Mouse (Mus musculus) spleen, postnatal 4 days (tissue): ENCODE measurements around the gene Ptprc.

ENCODE experiments used
- DNase-seq, 2 experiments: peaks; one replicate each; pipeline ENCODE4 v3.0.0; 2022; ENCODE audit warnings: low spot score in 2 of 2

Gene Ptprc

DNA sequence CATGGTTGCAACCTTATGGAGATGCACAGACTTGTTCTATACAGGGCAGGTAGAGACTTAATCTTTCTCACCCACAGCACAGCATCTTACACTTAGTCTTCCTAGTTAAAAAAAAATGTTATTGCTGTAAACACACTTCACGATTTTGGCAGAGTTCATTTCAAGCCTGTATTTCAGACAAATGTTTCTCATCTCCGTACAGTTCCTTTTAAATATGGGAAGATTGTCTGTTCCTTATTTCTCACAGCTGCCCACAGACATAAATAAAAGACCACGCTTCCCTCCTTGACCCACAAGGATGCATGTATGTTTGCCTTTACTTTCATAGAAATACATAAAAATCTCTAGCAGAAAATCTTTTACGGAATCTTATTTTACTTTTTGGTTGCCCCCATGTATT, 22.4 kb downstream of the Ptprc start:
- no peak for DNase-seq

DNA sequence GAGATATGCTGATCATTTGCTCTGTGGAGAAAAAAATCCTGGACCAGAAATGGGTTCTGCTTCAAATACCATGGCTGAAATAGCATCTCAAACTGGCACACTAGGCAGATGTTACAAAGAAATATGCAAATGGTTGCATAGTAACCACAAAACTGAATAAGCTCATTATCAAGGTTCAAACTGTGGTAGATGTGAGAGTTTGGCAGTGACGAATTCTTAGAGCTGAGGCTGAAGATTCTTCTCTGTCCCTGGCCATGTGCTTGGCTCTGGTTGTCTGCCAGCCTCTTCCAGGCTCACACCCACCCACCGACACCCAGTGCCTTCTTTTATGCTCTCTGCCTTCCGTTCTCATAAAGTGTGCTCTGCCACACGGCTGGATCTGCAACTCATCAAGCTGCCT, 26.7 kb downstream of the Ptprc start:
- no peak for DNase-seq

DNA sequence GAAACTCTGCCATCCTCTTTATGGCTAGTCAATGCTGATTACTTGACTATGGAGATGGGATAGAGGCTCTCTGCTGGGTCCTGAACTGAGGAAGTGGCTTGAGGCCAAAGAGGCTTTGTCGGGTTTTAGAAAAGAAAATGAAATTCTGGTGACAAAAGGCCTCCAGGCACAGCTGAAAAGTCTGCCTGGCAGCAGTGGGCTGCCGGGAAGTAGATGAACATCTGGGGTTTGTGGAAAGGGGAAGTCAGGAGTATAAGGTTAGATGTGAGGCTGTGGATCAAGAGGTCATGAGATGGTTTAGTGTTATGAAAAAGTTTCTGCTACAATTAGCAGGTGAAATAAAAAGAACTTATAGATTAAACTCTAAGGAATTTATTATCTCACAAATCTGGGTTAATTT, 29.9 kb downstream of the Ptprc start:
- DNase-seq, result no peak

DNA sequence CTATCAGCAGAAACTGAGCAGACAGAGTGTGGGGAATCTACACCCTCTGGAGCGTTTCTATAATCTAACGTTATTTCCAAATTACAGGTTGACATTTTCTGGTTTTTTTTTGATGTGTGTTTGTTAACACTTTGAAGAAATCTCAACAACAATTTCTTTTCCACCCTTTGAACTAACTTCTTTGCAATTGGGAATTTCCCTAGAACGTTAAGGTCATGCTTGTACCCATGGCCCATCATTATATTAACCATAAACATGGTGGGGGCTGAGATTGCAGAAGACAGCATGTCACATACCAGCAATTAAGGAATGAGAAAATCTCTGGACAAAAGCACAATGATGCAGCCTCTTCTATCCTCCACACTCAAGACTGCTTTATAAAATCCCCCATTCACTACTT, 30.4 kb downstream of the Ptprc start:
- DNase-seq, result no peak

DNA sequence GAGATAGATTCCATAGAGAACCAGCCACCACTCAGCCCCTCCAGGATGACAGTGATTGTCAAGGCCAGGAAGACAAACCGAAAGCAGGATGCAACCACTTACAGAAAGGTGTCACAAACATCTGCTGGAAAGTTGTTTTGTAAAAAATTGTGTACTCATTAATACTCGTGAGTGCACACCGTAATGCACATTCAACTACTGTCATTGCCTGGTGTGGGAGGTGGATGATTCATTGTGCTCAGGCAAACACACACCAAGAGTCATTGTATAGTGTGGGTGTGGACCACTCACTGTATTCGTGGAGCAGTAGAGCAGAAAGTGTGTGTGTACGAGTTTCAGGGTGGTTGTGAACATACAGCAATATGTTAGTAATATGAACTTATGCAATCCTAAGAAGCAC, 31.1 kb downstream of the Ptprc start:
- DNase-seq, result no peak

DNA sequence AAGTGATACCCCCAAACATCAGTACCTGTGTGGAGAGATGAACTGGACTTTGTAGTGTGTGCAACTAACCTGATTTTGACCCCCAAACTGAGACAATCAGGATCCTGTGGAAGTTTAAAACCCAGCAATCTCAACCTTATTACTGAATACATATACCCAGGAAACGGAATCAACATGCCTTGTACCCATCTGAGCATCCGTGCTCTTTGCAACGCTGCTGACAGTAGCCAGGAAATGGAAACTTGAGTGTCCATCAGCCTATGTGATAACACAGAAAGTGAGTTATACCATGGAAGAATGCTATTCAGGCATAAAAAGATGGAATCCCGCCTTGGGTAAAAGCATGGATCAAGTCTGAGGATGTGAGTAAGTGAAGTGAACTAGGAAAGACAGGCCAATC, 34.7 kb downstream of the Ptprc start:
- DNase-seq, result no peak

DNA sequence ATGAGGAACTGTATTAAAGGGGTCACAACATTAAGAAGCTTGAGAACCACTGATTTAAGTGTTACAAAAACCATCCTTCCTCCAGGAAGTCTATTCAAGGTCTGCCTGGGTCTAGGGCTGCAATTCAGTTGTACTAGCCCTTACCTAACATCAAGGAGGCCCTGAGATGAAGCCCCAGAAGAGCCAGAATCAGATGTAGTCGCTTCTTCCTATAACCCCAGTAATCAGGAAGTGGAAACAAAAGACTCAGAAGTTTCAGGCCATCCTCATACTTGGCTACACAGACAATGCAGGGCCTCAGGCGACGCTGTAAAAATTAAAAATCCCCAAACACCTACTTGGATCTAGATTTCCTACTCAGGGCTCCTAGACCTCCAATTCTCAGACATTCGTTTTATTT, 37.8 kb downstream of the Ptprc start:
- DNase-seq, result no peak

DNA sequence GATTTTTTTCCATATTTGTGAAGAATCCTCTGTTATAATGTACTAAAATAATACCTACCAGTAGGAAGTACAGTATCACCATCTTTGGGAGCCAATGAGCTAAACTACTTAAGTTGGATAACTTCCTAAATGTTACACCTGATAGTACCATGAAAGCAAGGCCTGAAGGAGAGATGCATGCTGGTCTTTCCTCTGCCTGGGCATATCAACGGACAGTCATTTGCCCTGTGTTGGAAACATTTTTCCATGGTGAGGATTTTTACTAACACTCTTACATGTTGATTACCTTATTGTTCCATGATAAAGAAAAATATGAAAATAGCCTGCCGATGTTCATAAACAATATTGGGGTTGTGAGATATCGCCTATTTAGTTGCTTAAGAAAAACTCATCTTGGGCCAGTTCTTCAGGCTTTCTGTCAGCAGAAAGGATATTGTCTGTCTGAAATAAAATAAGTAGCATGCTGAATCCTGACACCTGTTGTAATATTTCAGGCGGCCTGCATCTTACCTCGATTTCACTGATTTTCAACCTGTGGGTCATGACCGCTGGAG, 38.4 kb downstream of the Ptprc start:
- no peak for DNase-seq

DNA sequence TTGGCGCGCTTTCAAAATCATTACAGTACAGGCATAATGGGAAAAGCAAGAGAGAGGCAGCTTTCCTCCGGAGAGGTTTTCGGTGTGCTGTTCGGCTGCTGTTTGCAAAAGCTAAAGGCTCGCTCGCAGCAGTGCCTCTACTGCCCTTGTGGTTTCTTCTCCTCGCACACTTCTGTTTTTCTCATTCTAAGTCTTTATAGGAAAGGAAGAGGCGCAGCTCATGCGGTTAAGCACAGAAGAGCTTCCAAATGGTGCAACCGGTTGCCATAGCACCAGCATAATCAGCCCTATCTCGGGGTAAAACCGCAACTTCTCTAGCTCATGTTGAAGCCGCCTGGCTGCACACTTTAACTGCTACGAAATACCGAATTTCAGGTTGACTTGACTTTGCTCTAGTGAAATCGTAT, 39.1 kb downstream of the Ptprc start:
- peak; percentile 68 to 75 for DNase-seq

DNA sequence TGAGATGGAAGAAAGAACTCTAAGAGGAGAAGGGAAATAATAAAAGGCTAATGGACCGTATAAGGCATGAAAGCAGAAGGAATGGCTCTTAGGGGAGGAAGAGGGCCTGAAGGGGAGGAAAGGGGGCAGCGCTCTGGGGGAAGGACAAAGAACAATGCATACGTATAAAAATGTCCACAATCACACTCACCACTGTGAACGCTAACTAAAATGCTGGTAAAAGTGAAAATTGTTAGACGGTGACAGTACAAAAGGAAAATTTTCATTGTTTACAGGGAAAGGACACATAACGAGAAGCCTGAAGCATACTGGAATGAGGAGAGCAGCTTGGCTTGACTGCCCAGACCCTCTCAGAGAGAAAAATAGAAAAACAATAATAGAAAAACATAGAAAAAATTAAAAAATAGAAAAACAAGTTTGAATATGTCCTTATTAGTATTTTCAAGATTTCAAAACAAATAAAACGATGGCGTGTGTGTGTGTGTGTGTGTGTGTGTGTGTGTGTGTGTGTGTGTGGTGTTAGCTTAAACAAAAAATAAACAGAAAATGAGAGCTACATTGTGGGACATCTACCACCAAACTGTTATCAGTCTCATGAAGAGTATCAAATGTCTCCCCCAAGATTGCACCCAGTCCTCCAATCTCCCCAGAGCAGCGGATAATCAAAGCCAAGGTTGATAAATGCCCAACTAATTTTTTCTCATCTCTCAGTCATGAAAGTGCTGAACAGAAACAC, 39.7 kb downstream of the Ptprc start:
- DNase-seq, result no peak

DNA sequence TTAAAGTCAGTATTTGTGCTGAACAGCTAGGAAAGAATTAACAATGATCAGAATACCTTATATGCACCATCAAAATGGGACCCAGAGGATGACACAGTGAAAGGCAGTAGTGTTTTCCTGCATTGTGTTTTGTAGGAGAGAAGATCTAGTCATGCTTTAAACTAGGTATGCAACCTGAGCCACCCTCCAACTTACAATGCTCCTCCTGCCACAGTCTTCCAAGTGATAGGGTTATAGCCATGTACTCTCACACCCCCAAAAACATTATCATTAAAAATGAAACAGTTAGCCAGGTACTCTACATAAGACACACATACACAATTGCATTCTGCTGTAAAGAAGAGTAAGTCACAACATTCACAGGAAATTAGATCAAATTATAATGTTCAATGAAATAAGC, 40.4 kb downstream of the Ptprc start:
- DNase-seq, result no peak

DNA sequence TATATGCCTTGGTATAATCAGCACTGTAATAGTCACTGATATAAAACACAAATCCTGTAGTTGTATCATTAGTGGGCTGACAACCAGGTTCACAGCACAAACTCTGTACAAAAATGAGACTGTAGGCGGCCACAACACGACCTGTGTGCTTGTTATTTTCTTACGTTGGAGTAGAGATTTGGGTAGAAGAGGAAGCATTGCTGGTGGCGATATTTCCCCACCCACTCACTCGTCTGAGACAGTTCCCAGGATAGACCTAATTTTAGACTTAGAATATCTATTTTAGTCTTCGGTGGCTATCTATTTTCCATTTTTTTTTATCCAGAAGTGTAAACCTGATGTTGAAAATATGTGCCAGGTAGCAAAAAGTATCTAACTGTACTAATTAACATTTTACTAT, 41.2 kb downstream of the Ptprc start:
- no peak for DNase-seq

DNA sequence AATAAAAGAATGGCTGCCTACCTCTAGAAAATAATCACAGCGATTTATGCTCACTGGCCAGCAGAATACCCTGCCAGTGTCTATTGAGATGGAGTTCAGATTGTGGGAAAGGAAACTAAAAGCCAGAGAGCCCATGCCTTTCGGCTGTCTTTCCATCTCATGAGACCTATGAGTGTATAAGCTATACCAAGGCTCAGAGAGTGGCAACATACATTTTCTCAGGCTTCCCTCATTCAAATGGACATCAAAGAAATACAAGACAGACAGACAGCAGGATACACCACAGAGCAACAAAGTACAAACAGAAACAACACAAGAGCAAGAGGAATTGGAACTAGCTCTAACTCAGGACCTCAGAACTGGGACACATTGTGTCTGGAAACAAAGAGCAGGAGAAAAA, 43.8 kb downstream of the Ptprc start:
- DNase-seq, result no peak

DNA sequence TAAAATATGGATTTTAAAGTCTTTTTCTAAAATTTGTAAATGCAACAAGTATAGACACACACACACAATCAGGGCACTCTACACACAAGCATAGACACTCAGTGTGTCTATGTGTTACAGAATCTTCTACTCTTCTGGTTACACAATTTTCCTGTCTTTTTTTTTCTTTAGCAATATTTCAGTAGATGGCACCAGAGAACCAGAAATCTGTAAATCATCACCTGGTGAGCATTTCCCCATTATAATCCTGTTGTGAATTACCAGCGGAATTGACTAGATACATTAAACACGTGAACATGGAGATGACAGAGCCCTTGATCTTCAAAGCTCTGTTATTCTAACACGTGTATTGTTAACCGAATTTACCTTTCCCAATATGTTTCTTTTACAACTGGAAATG, 45.4 kb downstream of the Ptprc start:
- DNase-seq, result no peak

DNA sequence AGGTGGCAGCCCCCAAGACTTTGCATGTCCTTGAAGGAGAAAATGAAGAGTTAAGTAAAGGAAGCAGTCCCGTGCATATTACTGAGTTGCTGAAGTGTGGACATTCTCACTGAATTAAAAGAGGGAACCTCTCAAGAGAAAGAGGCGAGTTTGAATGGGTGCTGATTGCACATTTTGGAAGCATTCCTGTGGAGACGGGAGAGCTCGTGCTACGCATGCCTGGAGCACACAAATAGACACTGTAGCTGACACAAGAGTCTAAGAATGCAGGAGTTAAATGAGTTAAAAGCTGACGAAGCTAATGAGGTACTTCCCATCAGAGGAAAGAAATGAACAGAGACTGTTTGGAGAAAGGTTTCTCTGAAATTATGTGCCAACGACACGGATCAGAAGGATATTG, 48.7 kb downstream of the Ptprc start:
- DNase-seq, result no peak

DNA sequence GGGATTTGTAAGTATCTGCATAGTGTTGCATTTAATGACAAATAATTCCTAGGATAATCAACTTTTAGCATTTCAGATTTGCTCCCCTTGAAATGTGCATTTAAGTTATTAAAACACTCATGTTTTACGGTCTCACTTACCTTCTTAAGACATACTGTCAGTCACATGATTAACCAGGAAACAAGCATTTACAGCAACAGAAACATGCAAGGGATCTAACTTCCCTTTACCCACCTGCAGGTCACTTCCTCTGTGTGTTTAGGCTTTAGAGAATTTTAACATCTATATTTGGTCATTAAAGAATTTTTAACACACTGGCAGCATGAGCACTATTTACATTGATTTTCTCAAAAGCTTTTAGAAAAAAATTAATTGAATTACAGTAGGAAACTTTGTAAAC, 50.2 kb downstream of the Ptprc start:
- no peak for DNase-seq

DNA sequence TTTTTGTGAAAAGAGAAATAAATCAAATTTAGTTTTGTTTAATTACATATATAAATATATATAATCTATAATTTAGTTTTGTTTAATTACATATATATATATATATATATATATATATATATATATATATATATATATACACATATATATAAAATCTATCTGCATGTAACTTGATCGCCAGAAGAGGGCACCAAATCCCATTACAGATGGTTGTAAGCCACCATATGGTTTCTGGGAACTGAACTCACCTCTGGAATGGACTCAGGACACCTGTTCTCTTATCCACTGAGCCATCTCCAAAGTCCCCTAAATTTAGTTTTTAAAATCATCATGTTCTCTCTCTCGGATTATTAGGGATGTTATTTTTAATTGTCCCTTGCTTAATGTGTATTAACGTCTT, 51.6 kb downstream of the Ptprc start:
- DNase-seq, result peak in 1 of 2 experiments; percentile 19

DNA sequence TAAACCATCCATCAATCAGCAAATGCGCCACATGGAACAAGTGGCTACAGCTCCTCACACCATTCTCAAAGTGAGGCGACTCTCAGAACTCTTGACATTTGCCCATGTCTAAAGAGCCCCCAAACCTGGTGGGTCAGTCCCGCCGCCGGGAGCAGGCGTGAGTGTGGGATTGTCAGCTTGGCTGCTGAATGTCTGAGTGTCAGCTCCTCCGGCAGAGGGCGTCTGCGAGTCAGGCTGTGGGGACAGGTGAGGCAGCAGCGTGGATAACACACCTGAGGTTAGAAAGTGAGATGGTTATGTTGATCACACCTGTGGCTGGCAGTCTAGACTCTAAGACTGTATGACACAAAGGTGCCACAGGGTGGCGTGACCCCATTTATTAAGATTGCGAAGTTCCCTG, 55.6 kb downstream of the Ptprc start:
- DNase-seq, result no peak

DNA sequence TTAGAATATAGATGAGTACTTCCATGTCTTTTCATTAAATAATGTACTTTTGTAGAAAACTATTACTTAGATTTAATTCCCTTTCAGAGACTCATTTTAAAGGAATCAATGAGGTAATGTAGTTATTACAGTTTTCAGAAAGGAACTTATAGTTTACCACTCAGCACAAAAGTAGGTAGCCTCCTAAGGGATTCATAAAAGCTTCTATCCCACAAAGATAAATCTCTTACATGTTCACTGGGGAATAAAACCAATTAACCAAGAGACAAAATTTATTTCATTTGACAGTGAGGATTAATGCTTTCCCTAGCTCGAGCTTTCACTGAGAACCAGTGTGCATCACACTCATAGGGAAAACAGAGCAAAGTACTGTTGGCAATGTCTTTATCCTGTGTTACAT, 82.3 kb downstream of the Ptprc start:
- no peak for DNase-seq

DNA sequence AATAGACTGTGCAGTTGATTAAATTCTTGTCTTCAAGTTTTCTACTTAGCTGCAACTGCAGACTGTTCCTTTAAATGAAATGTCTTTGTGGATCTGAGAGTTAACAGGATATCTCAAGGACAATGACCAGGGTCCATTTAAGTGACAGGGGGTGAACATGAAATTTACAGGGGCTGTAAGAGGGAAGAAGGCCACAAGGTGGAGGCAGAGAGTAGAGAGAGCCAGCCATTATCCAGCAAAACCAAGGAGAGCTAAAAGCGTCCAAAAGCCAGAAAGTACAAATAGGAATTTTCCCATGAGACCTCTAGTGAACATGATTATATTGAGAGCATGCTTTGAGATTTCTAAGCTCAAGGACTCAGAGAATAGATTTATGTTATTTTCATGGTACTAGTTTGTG, 89.7 kb downstream of the Ptprc start:
- DNase-seq, result no peak

DNA sequence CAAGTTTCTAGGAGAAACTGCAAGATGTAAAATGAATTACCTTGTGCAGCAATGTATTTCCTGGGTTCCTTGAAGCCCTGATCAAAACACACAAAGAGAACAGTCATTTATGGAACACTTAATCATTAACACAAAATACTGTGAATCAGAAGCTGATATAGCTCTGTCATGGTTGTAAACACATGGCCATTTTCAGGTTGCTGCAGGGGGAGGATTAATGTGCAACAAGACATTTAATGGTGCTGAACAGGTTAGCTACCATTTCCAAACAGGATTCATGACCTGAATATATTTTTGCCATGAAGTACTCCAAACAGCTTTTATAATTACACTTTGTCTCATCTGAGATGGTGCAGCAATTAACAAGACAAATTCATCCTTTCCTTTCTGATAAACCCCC, 91.8 kb downstream of the Ptprc start:
- no peak for DNase-seq

DNA sequence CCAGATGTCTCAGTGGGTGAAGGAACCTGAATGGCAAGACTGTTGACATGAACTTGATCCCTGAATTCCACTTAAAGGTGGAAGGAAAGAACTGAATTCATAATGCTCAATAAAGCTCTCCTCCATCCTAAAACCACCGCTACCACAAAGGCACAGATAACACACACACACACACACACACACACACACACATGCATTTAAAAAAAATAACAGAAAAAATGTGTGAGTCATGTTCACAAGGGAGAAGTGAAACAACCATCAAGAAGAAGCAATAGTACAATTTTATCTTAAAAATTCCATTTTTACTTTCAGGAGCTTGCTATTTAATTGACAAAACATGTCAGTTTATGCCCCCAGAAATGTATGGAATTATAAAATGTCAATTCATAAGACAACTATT, 95.2 kb downstream of the Ptprc start:
- no peak for DNase-seq

DNA sequence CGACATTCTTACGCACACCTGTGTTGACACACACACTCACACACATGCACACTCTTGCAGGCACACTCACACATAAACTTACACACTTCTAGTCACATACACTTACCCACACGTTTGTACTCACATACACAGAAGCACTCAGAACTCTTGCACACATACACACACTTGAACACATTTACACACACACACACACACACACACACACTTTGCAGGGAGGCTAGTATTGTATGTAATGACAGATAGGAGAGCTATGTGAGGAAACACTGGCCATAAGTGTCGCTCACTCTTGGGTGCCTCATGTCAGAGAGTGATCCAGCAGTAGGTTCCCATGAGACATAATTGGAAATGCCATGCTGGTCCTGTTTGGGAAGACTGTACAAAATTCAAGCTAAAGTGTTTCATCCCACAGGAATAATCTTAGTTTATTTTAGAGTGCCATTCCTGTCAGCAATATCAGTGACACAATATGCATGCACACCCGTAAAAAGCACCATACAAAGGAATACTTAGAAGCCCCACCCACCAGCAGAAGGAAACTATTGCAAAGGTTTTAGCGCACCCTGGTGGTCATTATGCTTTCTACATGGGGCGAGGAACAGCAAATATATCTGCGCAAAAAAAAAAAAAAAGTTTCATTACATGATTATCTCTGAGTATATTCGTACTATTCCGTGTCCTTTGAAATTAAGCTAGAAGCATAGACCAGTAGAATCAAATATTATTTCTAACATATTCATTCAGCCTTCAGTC, 131.1 kb downstream of the Ptprc start:
- peak; percentile 69 to 83 for DNase-seq
